Mouse (Mus musculus) hindbrain, embryonic 11.5 days (tissue): ENCODE results near the gene Fastkd5. TPM values are rescaled to one million over a fixed set of nuclear protein-coding genes. Genes with fewer than 3 reads are reported as not detected.
A peak's percentile ranks its signal among the peaks of the same experiment; 100 is the strongest.

Source experiments
- ATAC-seq: fragments of 200-750 bp; cut with Nextera tagmentation; 2 replicates; pipeline ENCODE4 v1.8.0; 2017; ENCODE audit warnings: mild to moderate bottlenecking, moderate TSS enrichment, moderate library complexity; ENCODE audit not compliant: low FRiP score
- DNase-seq: peaks from one replicate; pipeline ENCODE4 v3.0.0-alpha.2; 2015; ENCODE audit warnings: low spot score
- H3K27ac ChIP-seq: fragments of 300-500 bp; sonication (generic); 2 replicates; pipeline ENCODE4 v1.5.1; 2014; ENCODE audit warnings: mild to moderate bottlenecking, low read depth, low read length
- H3K27me3 ChIP-seq: fragments of 300-500 bp; sonication (generic); 2 replicates; pipeline ENCODE4 v1.6.1; 2014; ENCODE audit warnings: mild to moderate bottlenecking, low read length, moderate library complexity, mixed read lengths; ENCODE audit not compliant: control insufficient read depth, insufficient read depth
- H3K36me3 ChIP-seq: fragments of 300-500 bp; sonication (generic); 2 replicates; pipeline ENCODE4 v1.6.1; 2014; ENCODE audit warnings: mild to moderate bottlenecking, low read length, moderate library complexity, mixed read lengths; ENCODE audit not compliant: control insufficient read depth, insufficient read depth
- H3K4me1 ChIP-seq: fragments of 300-500 bp; sonication (generic); replicated peaks from 2 replicates; pipeline ENCODE4 v1.6.1; 2014; ENCODE audit warnings: low read length, mixed read lengths; ENCODE audit not compliant: control insufficient read depth, insufficient read depth
- H3K4me2 ChIP-seq: fragments of 300-500 bp; sonication (generic); replicated peaks from 2 replicates; pipeline ENCODE4 v1.6.1; 2014; ENCODE audit warnings: mild to moderate bottlenecking, low read depth, low read length
- H3K4me3 ChIP-seq: fragments of 300-500 bp; sonication (generic); 2 replicates; pipeline ENCODE4 v1.5.1; 2014; ENCODE audit warnings: low read depth, low read length
- H3K9ac ChIP-seq: fragments of 300-500 bp; sonication (generic); 2 replicates; pipeline ENCODE4 v1.6.1; 2014; ENCODE audit warnings: low read depth, low read length
- H3K9me3 ChIP-seq: fragments of 300-500 bp; sonication (generic); 2 replicates; pipeline ENCODE4 v1.6.1; 2016; ENCODE audit warnings: low read length; ENCODE audit not compliant: control insufficient read depth
- WGBS: fragments of 180-500 bp; shearing (Covaris S2); extraction: QIAGEN DNeasy Blood & Tissue Kit; methylation state at CpG from one replicate; pipeline ENCODE4 v1.1.7; 2014; 5-methylcytosine and 5-hydroxymethylcytosine counted together
- polyA plus RNA-seq: library from polyadenylated mRNA; unstranded; fragments of >200 nt; fragmentation: Nextera tagmentation; extraction: Ambion mirVana; gene quantifications from 2 replicates; pipeline ENCODE4 v1.2.1, GENCODE M21; 2014

Fastkd5 gene
- polyA plus RNA-seq, 1 experiment from 2014 or later = 20.2 TPM

GRCm38 (mm10) chr2:130641351-130642025 is 11.7 kb upstream of the Fastkd5 start:
- Histone ChIP-seq H3K4me3 (peak overlapping the region; percentile 64; the same call in 1 of the 2 replicates), H3K9me3 (no peaks in the 10 kb centered on the region), H3K9ac (peak overlapping the region; percentile 73; the same call in 1 of the 2 replicates), H3K36me3 (no peaks in the 10 kb centered on the region), H3K4me1 (peaks cover 2% of the 10 kb centered on the region; the same call in 1 of the 2 replicates), H3K27me3 (peaks cover 20% of the 10 kb centered on the region), H3K4me2 (peak overlapping the region; percentile 98; the same call in 1 of the 2 replicates), H3K27ac (no peak overlapping the region)
- 72% methylated on average over 6 of the region's 6 CpGs for WGBS
- ATAC-seq = no peak
- DNase-seq = no peak

- ATAC-seq (no peak), DNase-seq (no peak)
- Histone ChIP-seq H3K27ac (no peak overlapping the region), H3K36me3 (no peaks in the 10 kb centered on the region), H3K4me3 (no peak overlapping the region), H3K9me3 (no peaks in the 10 kb centered on the region), H3K4me1 (peaks cover 11% of the 10 kb centered on the region), H3K9ac (no peak overlapping the region), H3K4me2 (no peak overlapping the region), H3K27me3 (peaks cover 42% of the 10 kb centered on the region)
- 73% methylated on average over 6 of the region's 6 CpGs for WGBS
These were observed 9.4 kb upstream of the Fastkd5 start for GRCm38 (mm10) chr2:130639276-130639675.

GRCm38 (mm10) chr2:130638101-130638611 is 8.3 kb upstream of the Fastkd5 start:
- Histone ChIP-seq H3K27ac (no peak overlapping the region), H3K9ac (no peak overlapping the region), H3K36me3 (no peaks in the 10 kb centered on the region), H3K4me3 (no peak overlapping the region), H3K9me3 (no peaks in the 10 kb centered on the region), H3K4me1 (peaks cover 11% of the 10 kb centered on the region), H3K27me3 (peaks cover 50% of the 10 kb centered on the region), H3K4me2 (no peak overlapping the region)
- DNase-seq = no peak
- 28% methylated on average over 16 of the region's 16 CpGs for WGBS
- ATAC-seq = no peak

- no peak overlapping the region for H3K27ac ChIP-seq
- WGBS = 6% methylated on average over 21 of the region's 21 CpGs
- H3K4me3 ChIP-seq = no peak overlapping the region
- H3K27me3 ChIP-seq = peaks cover 48% of the 10 kb centered on the region
- no peak overlapping the region for H3K9ac ChIP-seq
- peak overlapping the region; percentile 20 for H3K4me2 ChIP-seq
- peaks cover 8% of the 10 kb centered on the region for H3K4me1 ChIP-seq
- H3K36me3 ChIP-seq = no peaks in the 10 kb centered on the region
- H3K9me3 ChIP-seq = no peaks in the 10 kb centered on the region
- DNase-seq (peak; percentile 32), ATAC-seq (no peak)
These were observed 6.0 kb upstream of the Fastkd5 start for GRCm38 (mm10) chr2:130635847-130636246.

- DNase-seq (peak; percentile 59), ATAC-seq (peak; percentile 53)
- H3K4me3 ChIP-seq = peak overlapping the region; percentile 35
- H3K4me1 ChIP-seq = peaks cover 8% of the 10 kb centered on the region
- H3K36me3 ChIP-seq = no peaks in the 10 kb centered on the region
- H3K9me3 ChIP-seq = no peaks in the 10 kb centered on the region
- peak overlapping the region; percentile 52 for H3K9ac ChIP-seq
- no peak overlapping the region for H3K27ac ChIP-seq
- peak overlapping the region; percentile 78 for H3K4me2 ChIP-seq
- peaks cover 48% of the 10 kb centered on the region for H3K27me3 ChIP-seq
- WGBS = under 1% methylated on average over 33 of the region's 38 CpGs
These were observed 5.0 kb upstream of the Fastkd5 start for GRCm38 (mm10) chr2:130634739-130635411.

- H3K36me3 ChIP-seq = no peaks in the 10 kb centered on the region
- peaks cover 8% of the 10 kb centered on the region for H3K4me1 ChIP-seq
- peak overlapping the region; percentile 78 for H3K4me2 ChIP-seq
- DNase-seq (peak; percentile 51), ATAC-seq (peak; percentile 53; the same call in 1 of the 2 replicates)
- peaks cover 48% of the 10 kb centered on the region for H3K27me3 ChIP-seq
- H3K9ac ChIP-seq = peak overlapping the region; percentile 52; the same call in 1 of the 2 replicates
- H3K9me3 ChIP-seq = no peaks in the 10 kb centered on the region
- H3K4me3 ChIP-seq = peak overlapping the region; percentile 35
- WGBS = 7% methylated on average over 14 of the region's 14 CpGs
- no peak overlapping the region for H3K27ac ChIP-seq
These were observed 4.3 kb upstream of the Fastkd5 start for GRCm38 (mm10) chr2:130634006-130634738.

GRCm38 (mm10) chr2:130632887-130633675 is 3.3 kb upstream of the Fastkd5 start:
- Histone ChIP-seq H3K9ac (no peak overlapping the region), H3K27me3 (peaks cover 43% of the 10 kb centered on the region), H3K4me3 (no peak overlapping the region), H3K9me3 (no peaks in the 10 kb centered on the region), H3K36me3 (no peaks in the 10 kb centered on the region), H3K27ac (no peak overlapping the region), H3K4me2 (no peak overlapping the region), H3K4me1 (peaks cover 8% of the 10 kb centered on the region)
- ATAC-seq (no peak), DNase-seq (peak; percentile 61)
- 40% methylated on average over 5 of the region's 5 CpGs for WGBS

- Histone ChIP-seq H3K4me3 (no peak overlapping the region), H3K27me3 (peaks cover 39% of the 10 kb centered on the region), H3K9ac (no peak overlapping the region), H3K4me1 (peaks cover 8% of the 10 kb centered on the region), H3K9me3 (no peaks in the 10 kb centered on the region), H3K36me3 (no peaks in the 10 kb centered on the region; the same call in 1 of the 2 replicates), H3K27ac (no peak overlapping the region), H3K4me2 (no peak overlapping the region)
- WGBS = 70% methylated on average over 1 of the region's 1 CpGs
- no peak for ATAC-seq
- DNase-seq = no peak
These were observed 2.6 kb upstream of the Fastkd5 start for GRCm38 (mm10) chr2:130632416-130632815.
